Mouse (Mus musculus) A20 (cell line): ENCODE results near the gene Pgap3.
A peak's percentile ranks its signal among the peaks of the same experiment; 100 is the strongest.

Source experiments
- DNase-seq: peaks from one replicate; pipeline ENCODE4 v3.0.0-alpha.2; 2011; ENCODE audit warnings: low read depth, low spot score

Pgap3 gene

GRCm38 (mm10) chr11:98400161-98400726 is at the start of gene Pgap3:
TSS of gene Pgap3 (minus strand) at chr11:98400490.
- peak; percentile 98 for DNase-seq

DNA sequence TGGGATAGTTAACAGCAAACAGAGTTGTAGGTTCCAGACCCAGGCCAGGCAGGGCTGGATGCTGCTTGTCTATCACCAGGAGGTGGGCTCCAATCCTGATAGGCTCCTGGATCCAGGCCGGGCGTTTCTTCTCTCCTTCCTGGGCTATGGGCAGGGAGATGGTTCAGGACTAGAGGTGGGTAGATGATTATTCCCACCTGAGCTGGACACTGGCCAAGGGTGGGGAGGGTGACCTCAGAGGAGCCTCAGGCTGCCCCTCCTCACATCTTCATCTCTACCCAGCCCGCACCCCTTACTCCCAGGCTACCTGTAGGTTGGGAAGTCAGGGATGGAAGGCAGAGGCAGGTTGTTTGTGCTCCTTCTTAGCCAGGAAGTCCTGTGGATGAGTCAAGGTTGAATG is 49.1 kb upstream of the Pgap3 start:
- DNase-seq = no peak

- no peak for DNase-seq
These were observed 48.0 kb upstream of the Pgap3 start for GRCm38 (mm10) chr11:98448191-98448790.

GRCm38 (mm10) chr11:98447475-98447834 is 47.2 kb upstream of the Pgap3 start:
- no peak for DNase-seq

DNA sequence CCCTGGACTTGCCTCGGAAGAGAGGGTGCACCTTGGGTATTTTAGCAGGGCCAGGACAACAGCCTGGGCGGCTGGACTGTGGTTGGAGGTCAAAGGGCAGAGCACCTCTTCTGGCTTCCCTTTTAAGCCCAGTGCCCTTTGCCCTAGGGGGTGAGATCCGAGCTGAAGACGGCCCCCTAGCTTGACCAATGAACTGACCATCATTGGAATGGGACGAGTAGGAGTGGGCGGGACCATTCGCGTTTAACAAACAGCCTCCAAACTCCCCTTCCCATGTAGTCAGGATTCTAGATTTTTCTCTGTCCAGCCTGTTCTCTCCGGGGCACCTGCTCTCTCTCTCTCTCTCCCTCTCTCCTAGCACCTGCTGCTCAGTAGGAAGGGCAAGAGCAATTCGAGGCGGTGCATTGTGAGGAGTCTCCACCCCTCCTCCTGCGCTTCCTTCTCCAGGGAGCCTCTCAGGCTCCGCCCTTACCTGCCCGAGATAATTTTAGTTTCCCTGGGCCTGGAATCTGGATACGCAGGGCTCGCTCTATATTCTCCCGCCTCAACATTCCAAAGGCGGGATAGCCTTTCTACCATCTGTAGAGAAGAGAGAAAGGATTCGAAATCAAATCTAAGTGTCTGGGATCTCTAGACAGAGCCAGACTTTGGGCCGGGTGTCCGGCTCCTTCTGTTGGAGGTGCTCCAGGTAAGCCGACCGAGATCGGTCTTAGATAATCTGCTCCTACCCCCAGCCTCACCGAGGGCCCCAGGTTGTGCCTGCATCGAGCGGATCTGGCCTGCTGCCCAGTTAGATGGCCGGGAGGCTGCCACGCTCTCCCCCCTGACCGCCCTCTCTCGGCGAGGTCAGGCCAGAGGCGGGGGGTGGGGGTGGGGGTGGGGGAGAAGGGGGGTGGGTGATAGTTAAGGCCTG is 46.5 kb upstream of the Pgap3 start:
- no peak for DNase-seq

- no peak for DNase-seq
These were observed 45.9 kb upstream of the Pgap3 start, which contains the start of gene Grb7 for GRCm38 (mm10) chr11:98446213-98446561. TSS of gene Grb7 (plus strand) at chr11:98446394.

DNA sequence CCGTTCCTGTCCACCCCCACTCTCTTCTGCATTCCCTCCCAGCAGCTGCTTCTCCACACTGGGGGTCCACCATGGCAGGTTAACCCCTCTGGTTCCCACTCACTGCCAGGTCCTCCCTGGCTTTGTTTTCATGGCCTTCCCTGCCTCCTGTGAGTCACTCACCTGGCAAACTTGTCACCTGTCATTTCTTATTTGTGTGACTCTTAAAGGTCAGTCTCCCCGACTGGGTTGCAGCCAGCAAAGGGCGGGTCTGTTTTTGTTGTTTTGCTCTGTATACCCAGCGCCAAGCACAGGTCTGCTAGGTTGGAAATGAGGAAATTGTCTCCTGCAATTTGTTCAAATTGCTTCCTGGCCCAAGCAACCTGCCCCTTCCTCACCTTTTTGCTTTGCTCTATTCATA is 45.4 kb upstream of the Pgap3 start:
- no peak for DNase-seq

DNA sequence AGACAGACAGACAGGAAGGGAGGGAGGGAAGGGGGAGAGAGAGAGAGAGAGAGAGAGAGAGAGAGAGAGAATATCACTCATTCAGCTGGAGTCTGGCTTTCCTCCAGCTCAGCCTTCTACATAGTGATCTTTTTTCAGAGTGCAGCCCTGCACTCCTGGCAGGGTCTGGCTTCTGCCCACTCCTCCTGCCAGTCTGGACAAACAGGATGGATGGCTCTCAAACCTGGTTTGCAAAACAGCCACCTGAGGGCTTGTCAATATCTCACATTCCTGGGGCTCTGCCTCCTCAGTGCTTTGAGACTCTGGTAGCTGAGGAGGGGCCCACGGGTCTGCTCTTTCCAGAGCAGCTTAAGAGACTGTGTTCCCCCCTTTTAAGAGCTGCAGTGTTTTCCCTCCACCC is 44.9 kb upstream of the Pgap3 start:
- DNase-seq = no peak

DNA sequence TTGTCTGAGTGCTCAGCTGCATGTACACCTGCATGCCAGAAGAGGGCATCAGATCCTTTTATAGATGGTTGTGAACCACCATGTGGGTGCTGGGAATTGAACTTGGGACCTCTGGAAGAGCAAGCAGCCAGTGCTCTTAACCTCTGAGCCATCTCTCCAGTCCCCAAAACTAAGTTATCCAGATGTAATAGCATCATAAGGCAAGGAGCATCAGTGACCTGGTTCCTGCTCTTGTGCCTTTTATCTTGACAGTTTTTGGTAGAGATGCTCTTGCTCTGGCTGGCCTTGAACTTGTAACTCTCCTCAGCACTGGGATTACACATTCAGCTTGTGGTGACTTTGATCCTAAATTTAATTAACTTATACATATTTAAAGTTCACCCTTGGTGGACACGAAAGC is 43.4 kb upstream of the Pgap3 start:
- no peak for DNase-seq

GRCm38 (mm10) chr11:98438331-98439158 is 38.3 kb upstream of the Pgap3 start, which contains the start of gene Mien1:
TSS of gene Mien1 (minus strand) at chr11:98438991.
- DNase-seq = peak; percentile 94

GRCm38 (mm10) chr11:98437441-98437840 is 37.2 kb upstream of the Pgap3 start:
- no peak for DNase-seq

- DNase-seq = no peak
These were observed 35.4 kb upstream of the Pgap3 start for GRCm38 (mm10) chr11:98435723-98436122.

- no peak for DNase-seq
These were observed 31.6 kb upstream of the Pgap3 start for GRCm38 (mm10) chr11:98431743-98432502.

GRCm38 (mm10) chr11:98428436-98428835 is 28.1 kb upstream of the Pgap3 start:
- DNase-seq = no peak

DNA sequence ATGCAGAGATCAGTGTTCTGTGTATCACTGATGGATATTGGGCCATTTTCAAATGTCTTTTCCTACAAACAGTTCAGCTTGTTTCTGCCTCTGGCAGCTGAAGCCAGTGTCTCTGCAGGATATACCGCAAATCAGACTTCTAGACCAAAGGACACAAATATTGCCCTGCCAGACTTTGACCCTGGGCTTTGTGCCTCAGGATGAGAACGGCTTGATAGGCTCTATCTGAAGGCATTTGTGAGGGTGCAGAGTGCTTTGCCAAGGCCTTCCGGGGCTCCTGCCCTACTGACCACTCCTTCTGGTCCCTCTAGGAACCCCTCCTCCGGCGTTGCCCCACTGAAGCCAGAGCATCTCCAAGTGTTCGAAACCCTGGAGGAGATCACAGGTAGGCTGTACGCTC is 26.3 kb upstream of the Pgap3 start:
- no peak for DNase-seq

GRCm38 (mm10) chr11:98418939-98419547 is 18.8 kb upstream of the Pgap3 start:
- no peak for DNase-seq

GRCm38 (mm10) chr11:98418273-98418672 is 18.0 kb upstream of the Pgap3 start:
- DNase-seq = no peak

DNA sequence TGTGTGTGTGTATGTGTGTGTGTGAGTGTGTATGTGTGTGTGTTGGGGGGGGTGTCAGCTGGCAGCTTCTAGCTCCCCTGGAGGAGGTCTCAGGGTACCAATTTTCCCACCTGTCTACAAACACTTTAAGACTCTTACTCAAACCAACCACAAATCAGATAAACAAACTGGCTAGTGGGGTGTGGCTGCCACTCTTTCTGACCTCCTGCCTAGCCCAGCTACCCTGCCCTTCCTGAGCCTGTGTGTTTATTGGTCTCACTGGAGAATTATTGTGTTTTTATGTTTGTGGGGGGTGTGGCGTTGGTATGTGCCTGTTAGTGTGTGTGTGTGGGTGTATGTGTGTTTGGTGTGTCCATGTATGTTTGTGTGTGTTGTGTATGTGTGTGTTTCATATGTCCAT is 16.8 kb upstream of the Pgap3 start:
- DNase-seq = no peak

GRCm38 (mm10) chr11:98414162-98414561 is 13.9 kb upstream of the Pgap3 start:
- DNase-seq = no peak

DNA sequence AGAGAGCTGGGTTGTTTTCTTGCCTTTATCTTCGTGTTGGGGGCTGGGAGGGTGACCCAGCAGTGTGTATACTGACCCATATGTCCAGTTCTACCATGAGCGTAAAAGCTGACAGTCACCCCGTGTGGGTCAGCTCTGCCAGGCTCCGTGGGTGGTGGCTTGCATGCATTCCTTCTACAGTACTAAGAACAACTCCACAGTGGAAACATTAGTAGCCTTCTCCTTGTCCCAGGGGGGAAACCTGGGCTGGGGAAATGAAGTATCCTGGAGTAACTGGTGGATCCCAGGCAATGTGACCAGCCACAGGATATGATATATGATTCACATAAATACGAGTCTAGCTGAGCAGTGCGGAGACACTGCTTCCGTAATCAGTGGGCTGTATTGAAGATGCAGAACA is 13.4 kb upstream of the Pgap3 start:
- DNase-seq = no peak

DNA sequence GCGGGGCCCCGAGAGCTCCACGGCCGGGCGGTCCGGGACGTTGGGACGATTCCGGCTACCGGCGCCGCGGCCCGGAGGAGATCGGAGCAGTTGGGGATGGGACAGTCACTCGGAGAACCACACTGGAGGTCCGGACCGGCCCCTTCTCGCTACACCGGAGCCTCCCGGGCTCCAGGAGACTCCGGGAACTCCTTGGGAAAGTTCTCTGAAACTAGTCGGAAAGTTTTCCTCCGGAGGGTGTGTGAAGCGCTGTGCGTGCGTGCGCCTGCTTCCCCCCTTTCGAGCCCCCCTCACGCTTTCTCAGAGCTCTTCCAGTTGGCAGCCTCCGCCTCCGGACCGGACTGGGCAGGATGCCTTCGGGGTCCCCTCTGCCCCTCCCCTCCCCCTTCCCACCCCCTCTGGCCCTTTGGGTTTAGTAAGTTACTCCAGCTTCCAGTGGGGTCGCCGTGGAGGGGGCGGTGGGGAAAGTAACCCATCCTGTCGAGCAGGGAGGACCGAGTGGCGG is 12.6 kb upstream of the Pgap3 start:
- no peak for DNase-seq
